Mouse (Mus musculus) kidney, adult 9 months (tissue): ENCODE results near the gene Tpt1.
"Not testable (repeated sequence)": the region's sequence is repeated elsewhere in the genome, so short reads cannot be mapped to it uniquely, and the experiment has no call there.

Experiments
- DNase-seq: peaks from one replicate; pipeline ENCODE4 v3.0.0; 2022

Tpt1 gene

GRCm38 (mm10) chr14:75844867-75845697, at the start of gene Tpt1:
Tpt1 (plus strand) TSS chr14:75845093.
- peak; percentile 99 for DNase-seq

- no peak for DNase-seq
These were observed 49.0 kb upstream of the Tpt1 start for GRCm38 (mm10) chr14:75795918-75796317.

- peak; percentile 92 for DNase-seq
These were observed 47.0 kb upstream of the Tpt1 start for GRCm38 (mm10) chr14:75797769-75798386.

- DNase-seq: peak; percentile 90
These were observed 37.1 kb upstream of the Tpt1 start for GRCm38 (mm10) chr14:75807800-75808199.

- peak; percentile 61 for DNase-seq
These were observed 35.0 kb upstream of the Tpt1 start for GRCm38 (mm10) chr14:75809931-75810330.

- DNase-seq: no peak
These were observed 26.4 kb upstream of the Tpt1 start for GRCm38 (mm10) chr14:75818528-75818927.

GRCm38 (mm10) chr14:75819341-75819740, 25.6 kb upstream of the Tpt1 start:
- DNase-seq: no peak

GRCm38 (mm10) chr14:75820007-75820406, 24.9 kb upstream of the Tpt1 start:
- peak; percentile 68 for DNase-seq

- DNase-seq: no peak
These were observed 18.0 kb upstream of the Tpt1 start for GRCm38 (mm10) chr14:75826851-75827410.

- DNase-seq: peak; percentile 42
These were observed 16.7 kb upstream of the Tpt1 start for GRCm38 (mm10) chr14:75828221-75828620.

GRCm38 (mm10) chr14:75828866-75829806, 15.8 kb upstream of the Tpt1 start:
- peak; percentile 96 for DNase-seq

- DNase-seq: not testable (repeated sequence)
These were observed 15.1 kb upstream of the Tpt1 start for GRCm38 (mm10) chr14:75829817-75830216.

- DNase-seq: peak; percentile 73
These were observed 12.9 kb upstream of the Tpt1 start for GRCm38 (mm10) chr14:75832031-75832430.

- DNase-seq: peak; percentile 71
These were observed 11.9 kb upstream of the Tpt1 start for GRCm38 (mm10) chr14:75832982-75833381.

GRCm38 (mm10) chr14:75833546-75834250, 11.2 kb upstream of the Tpt1 start:
- peak; percentile 78 for DNase-seq

GRCm38 (mm10) chr14:75834251-75834738, 10.6 kb upstream of the Tpt1 start:
- DNase-seq: peak; percentile 96

GRCm38 (mm10) chr14:75834739-75835381, 10.0 kb upstream of the Tpt1 start:
- peak; percentile 87 for DNase-seq

- no peak for DNase-seq
These were observed 8.3 kb upstream of the Tpt1 start for GRCm38 (mm10) chr14:75836579-75836978.

- no peak for DNase-seq
These were observed 7.6 kb upstream of the Tpt1 start for GRCm38 (mm10) chr14:75837048-75837916.

- DNase-seq: not testable (repeated sequence)
These were observed 3.1 kb upstream of the Tpt1 start for GRCm38 (mm10) chr14:75841758-75842157.
